Mouse (Mus musculus): ENCODE results near the gene Khdrbs1. TPM values are rescaled to one million over a fixed set of nuclear protein-coding genes. Genes with fewer than 3 reads are reported as not detected.

Khdrbs1 gene
- 58.6 and 65.9 TPM in 2 replicates for total RNA-seq (2012; rRNA removed)
- 67.4 and 79.0 TPM in 2 replicates for total RNA-seq (2014; rRNA removed)
- polyA plus RNA-seq (2012; ENCODE audit: insufficient read length, low read depth) = 125 TPM in 2 replicates

GRCm38 (mm10) chr4:129742232-129743009, at the start of gene Khdrbs1:
Khdrbs1 (minus strand) TSS chr4:129742303.
- dilution Hi-C loops (cut with MboI; ENCODE audit: extremely low pct_ligation_motif_present, extremely low pct_unique_long_range_greater_than_20kb, low sequenced_read_pairs) = no loop called here
- in situ Hi-C loops (cut with MboI; ENCODE audit: low pct_ligation_motif_present, low pct_unique_long_range_greater_than_20kb, low sequenced_read_pairs) = no loop called here

DNA sequence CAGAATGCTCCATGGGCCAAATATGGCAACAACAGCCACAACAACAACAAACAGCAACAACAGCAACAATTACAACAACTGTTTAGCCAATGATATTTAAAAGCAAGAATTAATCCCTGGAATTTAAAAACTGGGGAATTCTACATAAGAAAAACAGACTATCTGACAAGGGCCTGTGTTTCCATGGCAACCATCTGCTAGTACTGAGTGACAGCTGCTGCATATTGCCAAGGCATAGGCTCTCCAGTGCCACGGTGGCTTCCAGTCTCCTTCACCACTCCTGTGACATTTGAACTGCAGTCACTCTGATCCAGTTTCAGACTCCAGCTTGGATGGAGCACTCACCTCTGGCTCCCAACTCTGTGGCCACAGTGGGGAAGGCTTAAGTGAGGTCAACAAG, 49.3 kb upstream of the Khdrbs1 start:
- Histone ChIP-seq H3K4me1 (ENCODE audit: control insufficient read depth in 1 of 2, insufficient read depth in 2 of 2) (peaks cover 31 to 64% of the 10 kb centered on the region in 2 experiments), H3K27me3 (replicated peaks) (no peaks in the 10 kb centered on the region), H3K9me3 (replicated peaks; ENCODE audit: low read length) (peaks cover 28% of the 10 kb centered on the region), H3K36me3 (replicated peaks in 1 of 2; ENCODE audit: control insufficient read depth in 1 of 2, insufficient read depth in 1 of 2, low read length in 1 of 2) (no peaks in the 10 kb centered on the region), H3K27ac (ENCODE audit: insufficient read depth, low read depth) (peak overlapping the region; percentile 36; the same call in 1 of the 2 replicates), H3K79me2 (replicated peaks; ENCODE audit: control insufficient read depth, extremely low read depth, insufficient read depth, poor library complexity, severe bottlenecking) (no peaks in the 10 kb centered on the region), H3K4me2 (ENCODE audit: insufficient read depth, low read depth, poor library complexity, severe bottlenecking) (no peak overlapping the region), H3K9ac (ENCODE audit: insufficient read depth, low read depth) (no peak overlapping the region), H3K4me3 (replicated peaks in 1 of 3; ENCODE audit: low read depth in 2 of 3, low read length in 2 of 3, poor library complexity in 1 of 3) (no peak overlapping the region)
- no peak for DNase-seq (ENCODE audit: extremely low read depth)
- in situ Hi-C loops (cut with MboI; ENCODE audit: low pct_ligation_motif_present, low pct_unique_long_range_greater_than_20kb, low sequenced_read_pairs) = loop anchor here (25.0 kb wide), 1 partner anchor 296 kb away; no protein-coding TSS in a partner anchor
- dilution Hi-C loops (cut with MboI; ENCODE audit: extremely low pct_ligation_motif_present, extremely low pct_unique_long_range_greater_than_20kb, low sequenced_read_pairs) = no loop called here
- no peak for TF ChIP-seq TBP (conservative IDR thresholded peaks at IDR 0.05; ENCODE audit: low read depth, low read length)
- TF ChIP-seq ZKSCAN1 (IDR thresholded peaks at IDR 0.05; ENCODE audit: borderline replicate concordance, low read depth, low read length) = no peak
- no peak for TF ChIP-seq PAX5 (IDR thresholded peaks at IDR 0.05; ENCODE audit: low read length)
- TF ChIP-seq BHLHE40 (IDR thresholded peaks at IDR 0.05; ENCODE audit: low read depth, low read length) = no peak
- TF ChIP-seq KAT2A (IDR thresholded peaks at IDR 0.05; ENCODE audit: insufficient replicate concordance, low read length) = no peak
- no peak for TF ChIP-seq CHD1 (IDR thresholded peaks at IDR 0.05; ENCODE audit: low read depth, low read length)
- TF ChIP-seq ETS1 (conservative IDR thresholded peaks at IDR 0.05; ENCODE audit: low read depth, low read length) = no peak
- TF ChIP-seq RCOR1 (conservative IDR thresholded peaks at IDR 0.05; ENCODE audit: low read depth, low read length) = no peak
- TF ChIP-seq HCFC1 (IDR thresholded peaks at IDR 0.05; ENCODE audit: low read depth, low read length) = no peak
- TF ChIP-seq RAD21 (IDR thresholded peaks at IDR 0.05; ENCODE audit: low read depth, low read length) = no peak
- no peak for TF ChIP-seq GABPA (IDR thresholded peaks at IDR 0.05; ENCODE audit: insufficient replicate concordance, low read depth, low read length)
- no peak for TF ChIP-seq NELFE (IDR thresholded peaks at IDR 0.05; ENCODE audit: low read depth, low read length)
- TF ChIP-seq USF1 (IDR thresholded peaks at IDR 0.05; ENCODE audit: low read depth, low read length) = no peak
- TF ChIP-seq CHD2 (IDR thresholded peaks at IDR 0.05; ENCODE audit: low read length) = no peak
- TF ChIP-seq ELF1 (IDR thresholded peaks at IDR 0.05; ENCODE audit: low read depth, low read length) = no peak

More at GRCm38 (mm10) chr4:129742232-129743009, at the start of gene Khdrbs1:
- peak; percentile 97 for DNase-seq (ENCODE audit: extremely low read depth)
- peak within 1 kb of the TSS; percentile 92 for H3K4me2 ChIP-seq (ENCODE audit: insufficient read depth, low read depth, poor library complexity, severe bottlenecking)
- H3K4me3 ChIP-seq (replicated peaks in 1 of 3; ENCODE audit: low read depth in 2 of 3, low read length in 2 of 3, poor library complexity in 1 of 3) = peak within 1 kb of the TSS; percentile 87 to 99 (median 98)
- H3K36me3 ChIP-seq (replicated peaks in 1 of 2; ENCODE audit: control insufficient read depth in 1 of 2, insufficient read depth in 1 of 2, low read length in 1 of 2) = peaks cover 0 to 14% of the 10 kb centered on the region in 2 experiments
- H3K27me3 ChIP-seq (replicated peaks) = no peaks in the 10 kb centered on the region
- TF ChIP-seq ZKSCAN1 (IDR thresholded peaks at IDR 0.05; ENCODE audit: borderline replicate concordance, low read depth, low read length) (no peak), JUN (IDR thresholded peaks at IDR 0.05; ENCODE audit: insufficient read depth, low read depth, low read length) (no peak), SIN3A (IDR thresholded peaks at IDR 0.05; ENCODE audit: low read length) (peak; percentile 92), RAD21 (IDR thresholded peaks at IDR 0.05; ENCODE audit: low read depth, low read length) (no peak), MXI1 (IDR thresholded peaks at IDR 0.05; ENCODE audit: low read depth, low read length) (peak; percentile 99), UBTF (IDR thresholded peaks at IDR 0.05; ENCODE audit: low read depth, low read length) (no peak; the same call in 1 of the 2 replicates), POLR2A (IDR thresholded peaks at IDR 0.05; ENCODE audit: low read depth, low read length) (peak; percentile 78), E2F4 (IDR thresholded peaks at IDR 0.05; ENCODE audit: insufficient replicate concordance, low read depth, low read length) (no peak), ZMIZ1 (IDR thresholded peaks at IDR 0.05; ENCODE audit: low read depth, low read length) (peak; percentile 86), BHLHE40 (IDR thresholded peaks at IDR 0.05; ENCODE audit: low read depth, low read length) (peak; percentile 100), POLR2AphosphoS2 (IDR thresholded peaks at IDR 0.05; ENCODE audit: low read depth, low read length) (0 out of 2 replicates have a peak, but pooled peaks have one; percentile 62), MAZ (IDR thresholded peaks at IDR 0.05; ENCODE audit: low read depth, low read length) (peak; percentile 95), MAX (IDR thresholded peaks at IDR 0.05; ENCODE audit: low read length) (peak; percentile 99), ZC3H11A (IDR thresholded peaks at IDR 0.05; ENCODE audit: low read depth, low read length) (no peak), USF2 (conservative IDR thresholded peaks at IDR 0.05; ENCODE audit: low read depth, low read length) (peak; percentile 76), NRF1 (IDR thresholded peaks at IDR 0.05; ENCODE audit: low read depth, low read length) (peak; percentile 96), CTCF (conservative IDR thresholded peaks at IDR 0.05 in 1 of 2, IDR thresholded peaks at IDR 0.05 in 1 of 2; ENCODE audit: low read depth in 2 of 2, low read length in 2 of 2) (no peak), EP300 (IDR thresholded peaks at IDR 0.05; ENCODE audit: low read length) (no peak), CHD2 (IDR thresholded peaks at IDR 0.05; ENCODE audit: low read length) (peak; percentile 94), KAT2A (IDR thresholded peaks at IDR 0.05; ENCODE audit: insufficient replicate concordance, low read length) (peak; percentile 74; the same call in 1 of the 2 replicates), HCFC1 (IDR thresholded peaks at IDR 0.05; ENCODE audit: low read depth, low read length) (peak; percentile 78), JUND (conservative IDR thresholded peaks at IDR 0.05; ENCODE audit: low read depth, low read length) (no peak), ELF1 (IDR thresholded peaks at IDR 0.05; ENCODE audit: low read depth, low read length) (peak; percentile 78), ETS1 (conservative IDR thresholded peaks at IDR 0.05; ENCODE audit: low read depth, low read length) (peak; percentile 81), RCOR1 (conservative IDR thresholded peaks at IDR 0.05; ENCODE audit: low read depth, low read length) (peak; percentile 82; the same call in 1 of the 2 replicates), PAX5 (IDR thresholded peaks at IDR 0.05; ENCODE audit: low read length) (no peak), CHD1 (IDR thresholded peaks at IDR 0.05; ENCODE audit: low read depth, low read length) (0 out of 2 replicates have a peak, but pooled peaks have one; percentile 52), NELFE (IDR thresholded peaks at IDR 0.05; ENCODE audit: low read depth, low read length) (peak; percentile 92), SMC3 (IDR thresholded peaks at IDR 0.05; ENCODE audit: low read depth, low read length) (no peak), MAFK (IDR thresholded peaks at IDR 0.05; ENCODE audit: insufficient replicate concordance, low read length) (no peak), GABPA (IDR thresholded peaks at IDR 0.05; ENCODE audit: insufficient replicate concordance, low read depth, low read length) (no peak), TBP (conservative IDR thresholded peaks at IDR 0.05; ENCODE audit: low read depth, low read length) (peak; percentile 60; the same call in 1 of the 2 replicates), TCF12 (IDR thresholded peaks at IDR 0.05; ENCODE audit: low read depth, low read length) (peak; percentile 72), ZNF384 (IDR thresholded peaks at IDR 0.05; ENCODE audit: low read depth, low read length) (0 out of 2 replicates have a peak, but pooled peaks have one; percentile 13), IRF4 (IDR thresholded peaks at IDR 0.05; ENCODE audit: low read depth, low read length) (peak; percentile 56; the same call in 1 of the 2 replicates), MEF2A (IDR thresholded peaks at IDR 0.05; ENCODE audit: borderline replicate concordance, low read depth, low read length) (peak; percentile 61; the same call in 1 of the 2 replicates), USF1 (IDR thresholded peaks at IDR 0.05; ENCODE audit: low read depth, low read length) (peak; percentile 92), MYC (IDR thresholded peaks at IDR 0.05; ENCODE audit: low read depth, low read length) (peak; percentile 97)
- H3K9ac ChIP-seq (ENCODE audit: insufficient read depth, low read depth) = peak within 1 kb of the TSS; percentile 82
- peak within 1 kb of the TSS; percentile 85 for H3K27ac ChIP-seq (ENCODE audit: insufficient read depth, low read depth)
- H3K9me3 ChIP-seq (replicated peaks; ENCODE audit: low read length) = no peaks in the 10 kb centered on the region
- H3K79me2 ChIP-seq (replicated peaks; ENCODE audit: control insufficient read depth, extremely low read depth, insufficient read depth, poor library complexity, severe bottlenecking) = peaks cover 44% of the 10 kb centered on the region
- H3K4me1 ChIP-seq (ENCODE audit: control insufficient read depth in 1 of 2, insufficient read depth in 2 of 2) = peaks cover 3 to 38% of the 10 kb centered on the region in 2 experiments; a peak in 3 of 4 replicates

Measured in CH12.LX (cell line).